Mouse (Mus musculus): ENCODE measurements around the gene Svs5.

Svs5 gene

GRCm38 (mm10) chr2:164381726-164382125, 49.2 kb downstream of the Svs5 start:
- peak; percentile 53 to 55 for DNase-seq

GRCm38 (mm10) chr2:164382971-164383370, 50.4 kb downstream of the Svs5 start:
- DNase-seq, result no peak

Data from B cell, adult 2 months (primary cell).